ENCODE assay signal across 13 mouse cellular contexts in the genomic region with DNA sequence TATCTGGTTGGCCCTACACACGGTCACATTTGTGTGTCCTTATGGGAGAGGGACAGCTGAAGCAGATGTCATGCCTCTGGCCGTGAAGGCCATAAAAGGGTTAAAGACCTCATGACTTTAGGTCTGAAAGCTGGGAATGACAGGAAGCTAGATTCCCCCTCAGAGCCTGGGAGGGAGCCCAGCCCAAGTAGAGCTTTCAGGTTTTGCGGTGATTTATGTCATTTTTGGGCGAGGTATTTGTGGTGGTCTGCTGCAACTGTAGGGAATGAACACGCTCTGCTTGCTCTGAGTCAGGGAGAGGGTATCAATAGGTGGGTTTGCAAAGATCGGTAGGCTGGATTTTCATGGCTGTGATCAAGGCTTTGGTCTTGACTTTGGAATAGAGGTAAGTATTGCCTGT.
"Had no signal": no experiment of that assay in that cellular context is flagged by ENCODE, and none has a peak within 500 bp of the region (broad histone marks: within the 10 kb centered on the region; RNA-seq: fewer than 3 reads in every experiment).

No protein-coding gene starts in this region.

- H3K36me3 ChIP-seq: lung, embryonic 15.5 days; midbrain, embryonic 13.5 days; midbrain, embryonic 15.5 days; neural tube, embryonic 12.5 days; stomach, embryonic 15.5 days had no signal

- DNase-seq: lung, adult 2 months; lung, postnatal 14 days; lung, postnatal 36 days; right cerebral cortex, postnatal 14 days; thymus, adult 18-20 months; thymus, postnatal 25 days had no signal

- H3K4me1 ChIP-seq: lung, embryonic 15.5 days; midbrain, embryonic 13.5 days; midbrain, embryonic 15.5 days; neural tube, embryonic 12.5 days had no signal

- H3K27me3 ChIP-seq: lung, embryonic 15.5 days; neural tube, embryonic 12.5 days; stomach, embryonic 15.5 days had no signal

- H3K27ac ChIP-seq: lung, embryonic 15.5 days; macrophage; midbrain, embryonic 13.5 days; midbrain, embryonic 15.5 days; neural tube, embryonic 12.5 days; stomach, embryonic 15.5 days had no signal

- H3K4me3 ChIP-seq: lung, embryonic 15.5 days; megakaryocyte, embryonic 14.5 days; midbrain, embryonic 13.5 days; midbrain, embryonic 15.5 days; neural tube, embryonic 12.5 days; stomach, embryonic 15.5 days had no signal

- H3K9ac ChIP-seq: lung, embryonic 15.5 days; midbrain, embryonic 13.5 days; midbrain, embryonic 15.5 days; neural tube, embryonic 12.5 days; stomach, embryonic 15.5 days had no signal
